Mouse (Mus musculus) olfactory bulb, adult 2 months (tissue): ENCODE results near the gene Fcrl5.

Source experiments
- CTCF ChIP-seq: fragments of 200-500 bp; IDR thresholded peaks from 2 replicates; pipeline ENCODE4 v1.5.1; 2012; ENCODE audit warnings: low read depth, mild to moderate bottlenecking, low read length, moderate library complexity; ENCODE audit not compliant: insufficient read depth
- POLR2A ChIP-seq: fragments of 200-500 bp; IDR thresholded peaks from 2 replicates; pipeline ENCODE4 v1.6.1; 2012; ENCODE audit warnings: mild to moderate bottlenecking, low read depth, low read length, moderate library complexity; ENCODE audit not compliant: insufficient read depth

- TF ChIP-seq POLR2A (no peak), CTCF (no peak)
Measured at GRCm38 (mm10) chr3:87408171-87408570, 27.4 kb upstream of the Fcrl5 start.
